Mouse (Mus musculus) ES-Bruce4 (cell line): ENCODE measurements around the gene App. TPM values are rescaled to one million over a fixed set of nuclear protein-coding genes. Genes with fewer than 3 reads are reported as not detected.

Source experiments
- H3K27ac ChIP-seq: 2 replicates; pipeline ENCODE4 v1.5.1; 2012; ENCODE audit warnings: low read length, inconsistent platforms; ENCODE audit not compliant: insufficient read depth
- H3K27me3 ChIP-seq: 2 replicates; pipeline ENCODE4 v1.6.1; 2012; ENCODE audit warnings: mild to moderate bottlenecking, low read length, inconsistent platforms; ENCODE audit not compliant: control insufficient read depth, poor library complexity, insufficient read depth, severe bottlenecking
- H3K36me3 ChIP-seq: 2 replicates; pipeline ENCODE4 v1.6.1; 2012; ENCODE audit warnings: inconsistent platforms, mild to moderate bottlenecking, low read length, moderate library complexity; ENCODE audit not compliant: control insufficient read depth, poor library complexity, insufficient read depth, severe bottlenecking
- H3K4me1 ChIP-seq: one replicate; pipeline ENCODE4 v1.8.1; 2011; ENCODE audit warnings: low read length; ENCODE audit not compliant: control insufficient read depth, insufficient read depth
- H3K4me3 ChIP-seq: 2 replicates; pipeline ENCODE4 v1.5.1; 2011; ENCODE audit warnings: low read depth, mild to moderate bottlenecking, low read length
- H3K9ac ChIP-seq: 2 replicates; pipeline ENCODE4 v1.6.1; 2012; ENCODE audit warnings: low read depth, mild to moderate bottlenecking, inconsistent platforms; ENCODE audit not compliant: poor library complexity, severe bottlenecking
- H3K9me3 ChIP-seq: replicated peaks from 2 replicates; pipeline ENCODE4 v1.6.1; 2012; ENCODE audit warnings: mild to moderate bottlenecking, low read length, inconsistent platforms; ENCODE audit not compliant: control insufficient read depth, poor library complexity, insufficient read depth, severe bottlenecking
- CTCF ChIP-seq: IDR thresholded peaks from one replicate; pipeline ENCODE4 v1.8.1; 2011; ENCODE audit warnings: low read depth, low read length
- EP300 ChIP-seq: IDR thresholded peaks from 2 replicates; pipeline ENCODE4 v1.6.1; 2011; ENCODE audit warnings: low read depth, low read length; ENCODE audit not compliant: insufficient read depth
- POLR2A ChIP-seq: IDR thresholded peaks from one replicate; pipeline ENCODE4 v1.8.1; 2011; ENCODE audit warnings: low read length; ENCODE audit not compliant: insufficient read depth
- polyA plus RNA-seq: library from polyadenylated mRNA; stranded (reverse); fragments of >200 nt; gene quantifications from 2 replicates; pipeline ENCODE4 v1.2.4, GENCODE M21; 2011; ENCODE audit warnings: low read depth; ENCODE audit not compliant: missing spikeins, insufficient read depth, insufficient read length

Gene App
- polyA plus RNA-seq, 1 experiment = 89.3 TPM

DNA sequence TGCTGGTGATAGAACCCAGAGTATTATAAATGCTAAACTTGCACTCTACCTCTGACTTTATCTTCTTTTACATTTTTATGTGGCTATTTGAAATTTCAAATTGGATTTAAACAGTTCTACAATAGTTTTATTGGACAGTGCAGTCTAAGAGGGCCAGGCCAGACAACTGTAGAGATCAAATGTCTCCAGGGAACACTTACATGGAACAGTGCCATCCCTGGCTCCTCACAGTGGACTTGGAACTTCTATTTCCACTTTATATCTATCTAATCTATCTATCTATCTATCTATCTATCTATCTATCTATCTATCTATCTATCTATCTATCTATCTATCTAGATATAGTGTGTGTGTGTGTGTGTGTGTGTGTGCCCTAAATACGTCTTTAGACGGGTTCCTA lies 16.4 kb downstream of the App start:
- TF ChIP-seq CTCF = no peak
- TF ChIP-seq EP300 = no peak
- no peak for TF ChIP-seq POLR2A
- no peaks in the 10 kb centered on the region for H3K36me3 ChIP-seq
- no peak overlapping the region for H3K4me3 ChIP-seq
- no peaks in the 10 kb centered on the region for H3K4me1 ChIP-seq
- H3K9me3 ChIP-seq = no peaks in the 10 kb centered on the region
- no peak overlapping the region for H3K9ac ChIP-seq
- no peaks in the 10 kb centered on the region for H3K27me3 ChIP-seq
- H3K27ac ChIP-seq = no peak overlapping the region

- Histone ChIP-seq H3K9ac (no peak overlapping the region), H3K9me3 (no peaks in the 10 kb centered on the region), H3K36me3 (no peaks in the 10 kb centered on the region), H3K27ac (no peak overlapping the region), H3K4me3 (no peak overlapping the region), H3K4me1 (no peaks in the 10 kb centered on the region), H3K27me3 (no peaks in the 10 kb centered on the region)
- no peak for TF ChIP-seq EP300
- TF ChIP-seq CTCF = no peak
Observed at GRCm38 (mm10) chr16:85155836-85156235, 17.7 kb downstream of the App start.

DNA sequence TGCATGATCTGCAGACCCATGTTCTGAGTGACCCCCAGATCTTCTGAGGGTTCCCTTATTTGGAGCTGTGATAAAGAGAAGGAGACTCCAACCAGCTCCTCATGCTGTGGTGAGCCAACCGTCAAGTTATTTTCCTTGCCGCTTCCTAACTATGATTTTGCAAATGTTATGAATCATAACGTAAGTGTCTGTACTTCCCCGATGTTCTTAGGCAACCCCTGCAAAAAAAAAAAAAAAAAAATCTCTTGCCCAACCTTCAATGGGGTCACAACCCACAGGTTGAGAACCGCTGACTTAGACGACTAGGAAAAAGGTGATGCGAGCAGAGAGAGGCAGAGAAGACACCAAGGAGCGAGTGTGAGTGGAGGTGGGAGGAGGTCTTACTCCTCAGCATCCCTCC lies 21.1 kb downstream of the App start:
- Histone ChIP-seq H3K27ac (no peak overlapping the region), H3K36me3 (no peaks in the 10 kb centered on the region), H3K27me3 (no peaks in the 10 kb centered on the region), H3K4me3 (no peak overlapping the region), H3K4me1 (no peaks in the 10 kb centered on the region), H3K9me3 (no peaks in the 10 kb centered on the region), H3K9ac (no peak overlapping the region)
- TF ChIP-seq CTCF (no peak), POLR2A (no peak), EP300 (no peak)

DNA sequence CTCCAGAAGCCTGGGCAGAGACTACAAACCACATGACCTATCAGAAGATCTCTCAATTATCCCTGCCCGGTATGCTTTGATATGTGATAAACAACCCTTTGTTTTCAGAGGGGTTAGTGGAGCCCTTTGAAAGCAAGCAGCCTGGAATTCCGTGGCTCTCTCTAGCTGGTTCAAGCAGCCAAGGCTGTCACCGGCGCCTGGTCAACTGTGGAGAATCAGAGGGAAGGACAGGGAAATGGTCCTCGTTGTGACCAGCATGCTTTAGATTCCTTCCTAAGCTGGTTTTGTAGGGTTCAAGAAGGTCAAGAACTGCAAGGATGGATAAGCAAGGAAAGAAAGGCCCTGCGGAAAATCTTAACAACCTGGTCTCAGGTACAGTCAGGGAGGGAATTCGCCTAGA lies 21.9 kb downstream of the App start:
- Histone ChIP-seq H3K9me3 (no peaks in the 10 kb centered on the region), H3K27me3 (no peaks in the 10 kb centered on the region), H3K9ac (no peak overlapping the region), H3K27ac (no peak overlapping the region), H3K36me3 (no peaks in the 10 kb centered on the region), H3K4me3 (no peak overlapping the region), H3K4me1 (no peaks in the 10 kb centered on the region)
- TF ChIP-seq EP300 = no peak
- TF ChIP-seq CTCF = no peak
- no peak for TF ChIP-seq POLR2A

GRCm38 (mm10) chr16:85150902-85151301 lies 22.7 kb downstream of the App start:
- no peaks in the 10 kb centered on the region for H3K36me3 ChIP-seq
- no peaks in the 10 kb centered on the region for H3K27me3 ChIP-seq
- no peak overlapping the region for H3K27ac ChIP-seq
- no peaks in the 10 kb centered on the region for H3K4me1 ChIP-seq
- H3K4me3 ChIP-seq = no peak overlapping the region
- TF ChIP-seq CTCF (no peak), POLR2A (no peak), EP300 (no peak)
- no peaks in the 10 kb centered on the region for H3K9me3 ChIP-seq
- no peak overlapping the region for H3K9ac ChIP-seq

- Histone ChIP-seq H3K9ac (no peak overlapping the region), H3K9me3 (no peaks in the 10 kb centered on the region), H3K27ac (no peak overlapping the region), H3K4me3 (no peak overlapping the region), H3K4me1 (no peaks in the 10 kb centered on the region), H3K36me3 (no peaks in the 10 kb centered on the region), H3K27me3 (no peaks in the 10 kb centered on the region)
- TF ChIP-seq CTCF (no peak), EP300 (no peak), POLR2A (no peak)
Observed at GRCm38 (mm10) chr16:85149509-85149871, 24.1 kb downstream of the App start.
